27 mouse cellular contexts compared by ENCODE assay signal in the genomic region with DNA sequence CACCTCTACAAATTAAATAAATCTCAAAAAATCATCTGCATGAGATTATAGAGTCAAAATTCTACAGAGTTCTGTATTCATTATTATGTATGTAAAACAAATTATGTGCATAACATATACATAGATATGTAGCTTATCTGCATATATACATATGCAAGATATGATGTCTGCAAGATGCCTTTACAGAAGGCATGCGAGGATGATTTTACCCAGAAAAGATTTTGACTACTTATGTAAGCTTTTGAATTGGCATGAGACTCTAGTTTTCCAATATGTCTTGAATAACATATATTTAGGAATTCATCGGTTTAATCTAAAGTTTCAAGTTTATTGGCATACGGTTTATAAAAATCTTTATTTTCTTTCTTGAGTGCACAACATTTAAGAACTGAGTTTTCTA.
"Had no signal": no experiment of that assay in that cellular context is flagged by ENCODE, and none has a peak within 500 bp of the region (broad histone marks: within the 10 kb centered on the region; RNA-seq: fewer than 3 reads in every experiment).

No protein-coding gene starts in this region.

- H3K4me3 ChIP-seq: heart, embryonic 10.5 days; heart, embryonic 12.5 days; hindbrain, embryonic 10.5 days; hindbrain, embryonic 12.5 days; intestine, embryonic 15.5 days; layer of hippocampus, adult 2 months; limb, embryonic 13.5 days; limb, embryonic 15.5 days; liver, embryonic 12.5 days had no signal

- DNase-seq: gastrocnemius, postnatal 25 days; heart, adult 18-20 months; heart, postnatal 10 days; heart, postnatal 4 days; kidney, adult 18-20 months; kidney, adult 8-10 months; kidney, postnatal 10 days; kidney, postnatal 25 days; kidney, postnatal 4 days; layer of hippocampus, adult 9-11 months; layer of hippocampus, postnatal 36 days; left cerebral cortex, postnatal 4 days; lung, adult 18-20 months had no signal

- H3K27ac ChIP-seq: heart, embryonic 10.5 days; hindbrain, embryonic 10.5 days; hindbrain, embryonic 12.5 days; hindbrain, embryonic 14.5 days; intestine, embryonic 15.5 days; layer of hippocampus, adult 2 months; limb, embryonic 13.5 days; limb, embryonic 15.5 days; liver, embryonic 12.5 days; liver, embryonic 14.5 days had no signal

- ATAC-seq: hindbrain, embryonic 16.5 days; inflammation-experienced regulatory T-cells, adult 6 months; intestine, embryonic 15.5 days; intestine, postnatal 0 days; liver, embryonic 12.5 days had no signal

- H3K36me3 ChIP-seq: heart, embryonic 10.5 days; heart, embryonic 12.5 days; hindbrain, embryonic 10.5 days; hindbrain, embryonic 12.5 days; intestine, embryonic 15.5 days; limb, embryonic 13.5 days; limb, embryonic 15.5 days; liver, embryonic 12.5 days had no signal

- H3K9ac ChIP-seq: heart, embryonic 12.5 days; hindbrain, embryonic 12.5 days; hindbrain, embryonic 14.5 days; intestine, embryonic 15.5 days; limb, embryonic 13.5 days; limb, embryonic 15.5 days; liver, embryonic 12.5 days; liver, embryonic 14.5 days had no signal

- H3K27me3 ChIP-seq: heart, embryonic 12.5 days; hindbrain, embryonic 12.5 days; intestine, embryonic 15.5 days; limb, embryonic 13.5 days; limb, embryonic 15.5 days; liver, embryonic 12.5 days had no signal

- H3K4me2 ChIP-seq: heart, embryonic 12.5 days; hindbrain, embryonic 12.5 days; hindbrain, embryonic 14.5 days; intestine, embryonic 15.5 days; limb, embryonic 13.5 days; limb, embryonic 15.5 days; liver, embryonic 12.5 days had no signal

- H3K9me3 ChIP-seq: heart, embryonic 10.5 days; heart, embryonic 12.5 days; hindbrain, embryonic 10.5 days; hindbrain, embryonic 12.5 days; intestine, embryonic 15.5 days; limb, embryonic 13.5 days; limb, embryonic 15.5 days; liver, embryonic 12.5 days had no signal

- H3K4me1 ChIP-seq: heart, embryonic 10.5 days; heart, embryonic 12.5 days; hindbrain, embryonic 10.5 days; hindbrain, embryonic 12.5 days; intestine, embryonic 15.5 days; limb, embryonic 13.5 days; limb, embryonic 15.5 days; liver, embryonic 12.5 days had no signal
